ENCODE assay signal across 6 mouse cellular contexts in the genomic region with DNA sequence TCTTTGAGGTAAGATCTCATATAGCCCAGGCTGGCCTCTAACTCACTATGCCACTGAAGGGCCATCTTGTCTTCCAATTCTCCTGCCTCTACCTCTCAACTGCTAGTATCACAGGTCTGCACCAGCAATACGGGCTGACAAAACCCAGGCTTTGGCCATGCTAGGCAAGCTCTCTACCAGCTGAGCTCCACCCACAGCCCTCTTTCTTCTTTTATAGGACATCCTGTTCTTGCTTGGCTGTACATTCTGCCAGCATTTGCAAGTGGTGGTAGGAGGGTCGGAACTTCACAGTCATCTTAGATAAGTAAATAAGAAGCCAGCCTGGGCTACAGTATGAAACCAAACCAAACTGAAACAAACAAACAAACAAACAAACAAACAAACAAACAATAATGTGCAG.
"Had no signal": no experiment of that assay in that cellular context is flagged by ENCODE, and none has a peak within 500 bp of the region (broad histone marks: within the 10 kb centered on the region; RNA-seq: fewer than 3 reads in every experiment).

No protein-coding gene starts in this region.

- DNase-seq: kidney, adult 11 months; kidney, postnatal 10 days; lung, postnatal 4 days; midbrain, embryonic 14.5 days; right cerebral cortex, postnatal 4 days; spleen, adult 18-20 months had no signal
